Comparison of ENCODE assay signal across 9 mouse cellular contexts in the genomic region with DNA sequence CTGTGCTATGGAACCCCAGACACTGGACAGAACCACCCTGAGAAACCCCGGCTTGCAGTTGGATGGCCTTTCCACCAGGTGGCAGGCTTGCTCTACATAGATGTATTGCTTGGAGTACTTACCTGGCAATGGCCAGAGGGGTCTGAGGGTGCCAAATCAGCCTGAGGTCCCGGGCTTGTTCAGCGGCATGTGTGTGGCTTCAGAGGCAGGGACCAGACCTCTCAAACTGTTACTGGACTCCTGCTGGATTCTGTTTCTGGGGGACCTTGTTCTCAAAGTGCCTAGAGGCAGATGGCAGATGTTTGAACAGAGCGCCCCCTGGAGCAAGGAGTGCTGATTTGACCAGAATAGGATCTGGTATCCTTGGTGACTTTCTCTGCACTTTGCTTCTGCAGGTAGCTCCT.
DNase-seq lines count a peak whose midpoint lies in the region; ATAC-seq and TF ChIP-seq lines count a peak whose summit lies in the region.
"Had no signal": no experiment of that assay in that cellular context is flagged by ENCODE, and none has a peak within 500 bp of the region (broad histone marks: within the 10 kb centered on the region; RNA-seq: fewer than 3 reads in every experiment).

No protein-coding gene starts in this region.

- no peaks in the 10 kb centered on the region for H3K27me3 ChIP-seq in hindbrain, postnatal 0 days (ENCODE audit: insufficient read depth, low read length)

- no peak overlapping the region for H3K9ac ChIP-seq in hindbrain, postnatal 0 days (replicated peaks; ENCODE audit: low read length)

- 0 out of 2 replicates have a peak, but pooled peaks cover 11% of the 10 kb centered on the region for H3K4me1 ChIP-seq in hindbrain, postnatal 0 days (ENCODE audit: insufficient read depth, low read length)

- WGBS in hindbrain, postnatal 0 days, result 9% methylated on average over 4 of the region's 4 CpGs

- TF ChIP-seq CTCF in hindbrain, postnatal 0 days (IDR thresholded peaks at IDR 0.05; ENCODE audit: low read depth), result peak; percentile 92

- H3K27ac ChIP-seq in hindbrain, postnatal 0 days, result no peak overlapping the region

- H3K4me2 ChIP-seq in hindbrain, postnatal 0 days (ENCODE audit: low read depth, low read length), result no peak overlapping the region

- no peaks in the 10 kb centered on the region for H3K36me3 ChIP-seq in hindbrain, postnatal 0 days (ENCODE audit: insufficient read depth, low read length)

- no peaks in the 10 kb centered on the region for H3K9me3 ChIP-seq in hindbrain, postnatal 0 days (ENCODE audit: low read length)

- no peak overlapping the region for H3K4me3 ChIP-seq in hindbrain, postnatal 0 days (ENCODE audit: low read length)
- H3K4me3 ChIP-seq: myocyte had no signal

- peak; percentile 66 for ATAC-seq in hindbrain, postnatal 0 days
- peak; percentile 78 for ATAC-seq in megakaryocyte-erythroid progenitor cell, adult 5-6 weeks (replicated peaks; ENCODE audit: low FRiP score, low TSS enrichment, poor library complexity, severe bottlenecking)

- peak; percentile 83 to 97 for DNase-seq in adrenal gland, adult (ENCODE audit: inconsistent age in 2 of 2, low spot score in 1 of 2)
- peak; percentile 89 to 95 for DNase-seq in cerebellum, postnatal 36 days
- DNase-seq in gastrocnemius, adult 18-20 months (ENCODE audit: low spot score), result peak; percentile 76
- DNase-seq in hindbrain, postnatal 0 days (ENCODE audit: low spot score), result peak; percentile 91
- peak; percentile 84 for DNase-seq in left cerebral cortex, adult 11 months (ENCODE audit: low spot score)
- DNase-seq in right cerebral cortex, postnatal 4 days, result peak; percentile 87
- DNase-seq in urinary bladder, postnatal 4 days (ENCODE audit: low spot score in 2 of 2), result peak; percentile 71 to 86
